Mouse (Mus musculus): ENCODE data around the gene Plscr3.
A peak's percentile ranks its signal among the peaks of the same experiment; 100 is the strongest.

Plscr3 gene

DNA sequence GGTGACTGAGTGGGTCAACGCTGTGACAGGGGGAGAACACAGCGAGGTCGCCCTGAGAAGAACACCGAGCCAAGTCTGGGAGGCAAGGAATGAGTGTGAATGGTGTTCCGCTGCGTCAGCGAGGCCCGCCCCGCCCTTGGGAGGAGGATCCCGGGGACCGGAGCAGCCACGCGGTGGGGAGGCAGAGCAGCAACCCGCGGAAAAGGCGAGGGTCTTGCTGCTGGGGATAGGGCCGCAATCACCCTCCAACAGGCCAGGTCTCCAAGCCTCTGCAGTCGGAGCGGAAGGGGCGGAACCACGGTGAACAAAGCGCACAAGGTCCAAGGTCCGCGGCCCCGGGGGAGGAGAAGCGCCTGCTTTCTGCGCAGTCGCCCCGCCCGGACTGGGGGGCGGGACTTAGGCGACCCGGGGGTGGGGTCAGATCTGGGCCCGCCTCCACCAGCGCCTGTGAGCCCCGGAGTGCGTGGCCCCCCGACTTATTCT, at the start of gene Plscr3:
Plscr3 (plus strand) TSS at position 179 of the 483 bp plus-strand sequence.
- peak; percentile 88 for DNase-seq

DNA sequence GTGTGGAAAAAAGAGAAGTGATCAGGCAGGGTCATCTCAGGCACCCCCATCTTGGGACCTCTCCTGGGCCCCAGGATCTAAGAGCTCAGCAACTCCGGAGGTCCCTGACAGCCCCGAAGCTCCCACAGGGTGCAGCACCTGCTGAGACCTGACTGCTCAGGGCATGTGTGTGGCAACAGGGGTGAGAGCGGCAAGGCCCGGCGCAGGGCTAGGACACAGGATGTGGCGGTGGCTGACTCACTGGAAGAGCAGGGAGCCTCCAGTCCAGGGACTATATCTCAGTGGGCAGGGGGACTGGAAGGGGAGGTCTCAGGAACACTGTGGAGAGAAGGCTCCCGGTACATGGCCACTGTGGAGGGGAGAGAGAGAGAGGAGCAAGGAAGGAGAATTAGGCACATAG, 48.3 kb upstream of the Plscr3 start:
- DNase-seq = no peak

DNA sequence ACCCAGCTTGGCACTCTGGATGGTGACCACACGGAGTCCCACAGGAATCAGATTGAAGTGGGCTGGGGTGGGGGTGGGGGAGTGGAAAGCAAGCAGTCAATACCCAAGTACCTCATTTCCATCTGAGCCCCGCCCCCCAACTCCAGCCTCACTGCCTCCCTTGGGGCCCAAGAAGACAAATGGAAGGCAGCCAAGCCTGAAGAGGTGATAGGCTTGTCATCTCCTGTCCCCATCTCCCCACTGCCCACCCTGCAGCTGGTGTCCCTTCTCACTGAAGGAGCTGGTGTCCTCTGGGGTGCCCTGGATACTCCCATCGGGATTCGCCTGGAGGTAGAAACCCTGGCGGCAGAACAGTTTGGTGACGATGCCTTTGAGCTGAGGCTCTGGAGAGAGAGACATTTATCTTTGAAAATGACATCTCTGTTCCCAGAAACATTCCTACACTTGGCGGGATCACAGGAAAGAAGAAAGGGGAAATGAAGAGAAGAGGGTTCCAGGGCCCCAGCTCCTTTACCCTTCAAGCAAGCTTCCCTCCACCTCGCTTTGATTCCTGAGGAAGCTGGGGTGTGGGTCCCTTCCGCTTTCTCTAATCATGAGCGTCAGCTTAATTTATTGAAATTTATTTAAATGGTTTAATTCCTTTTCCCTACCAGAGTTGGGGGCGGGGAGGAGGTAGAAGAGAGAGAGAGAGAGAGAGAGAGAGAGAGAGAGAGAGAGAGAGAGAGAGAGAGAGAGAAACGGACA, 46.6 kb upstream of the Plscr3 start:
- no peak for DNase-seq

GRCm38 (mm10) chr11:69800138-69800391, 46.1 kb upstream of the Plscr3 start:
- no peak for DNase-seq

DNA sequence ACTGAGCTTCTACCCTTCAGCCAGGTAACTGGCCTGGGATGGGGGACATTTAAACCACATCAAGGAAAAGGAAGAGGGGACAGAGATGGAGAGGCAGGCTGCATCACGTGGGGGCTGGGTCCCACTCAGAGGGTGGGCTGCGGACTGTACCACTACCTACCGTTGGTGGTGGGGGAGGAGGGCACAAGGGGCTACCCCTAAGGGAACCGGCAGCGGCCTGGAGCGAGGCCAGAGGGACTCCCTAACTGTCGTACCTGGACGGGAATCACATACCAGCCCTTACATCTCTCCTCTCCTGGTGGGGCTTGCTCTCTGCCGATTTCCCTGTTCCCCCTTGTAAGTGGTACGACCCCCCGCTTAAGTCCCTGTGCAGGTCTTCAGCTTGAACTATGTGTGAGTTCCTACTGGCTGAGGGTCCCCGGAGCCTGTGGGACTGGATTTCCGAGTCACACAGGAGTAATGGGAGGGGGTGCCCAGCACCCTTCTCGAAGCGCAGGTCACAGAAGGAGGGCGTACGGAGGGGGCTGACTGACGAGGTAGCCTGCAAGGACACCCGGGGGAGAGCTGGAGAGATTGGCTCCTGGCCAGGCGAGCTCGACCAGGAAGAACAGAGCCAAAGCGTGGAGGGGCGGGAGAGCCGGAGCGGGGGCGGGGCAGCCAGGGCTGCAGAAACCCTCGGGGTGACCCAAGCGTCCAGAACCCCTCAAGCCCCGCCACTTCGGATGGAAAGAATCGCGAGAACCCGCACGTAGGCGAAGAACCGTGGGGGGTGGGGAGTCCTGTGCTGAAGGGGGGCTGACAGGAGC, 45.6 kb upstream of the Plscr3 start:
- no peak for DNase-seq

- DNase-seq = no peak
These were observed 44.7 kb upstream of the Plscr3 start, which contains the start of gene Fgf11 for GRCm38 (mm10) chr11:69801379-69801977. Gene Fgf11, minus strand, starts transcription at chr11:69801857.

- peak; percentile 48 for DNase-seq
These were observed 43.5 kb upstream of the Plscr3 start for GRCm38 (mm10) chr11:69802648-69803105.

DNA sequence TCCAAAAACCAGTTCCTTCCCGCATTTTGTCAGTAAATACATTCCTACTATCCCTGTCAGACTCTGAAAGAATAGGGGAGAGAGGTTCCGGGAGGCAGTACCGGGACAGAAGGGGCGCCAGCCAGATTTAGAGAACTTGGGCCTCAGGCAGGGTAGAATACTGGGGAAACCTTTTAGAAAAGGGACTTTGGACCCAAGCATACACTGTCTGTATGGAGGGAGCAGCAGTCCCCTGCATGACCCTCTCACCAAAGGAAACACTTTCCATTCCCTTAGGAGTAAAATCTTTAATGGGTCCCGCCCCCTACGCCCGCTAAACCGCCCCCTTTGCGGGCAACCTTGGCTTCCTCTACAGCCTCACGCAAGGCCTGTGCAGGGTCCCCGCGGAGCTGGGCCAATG, 42.8 kb upstream of the Plscr3 start:
- DNase-seq = no peak

- DNase-seq = peak; percentile 44
These were observed 42.2 kb upstream of the Plscr3 start for GRCm38 (mm10) chr11:69803786-69804651.

DNA sequence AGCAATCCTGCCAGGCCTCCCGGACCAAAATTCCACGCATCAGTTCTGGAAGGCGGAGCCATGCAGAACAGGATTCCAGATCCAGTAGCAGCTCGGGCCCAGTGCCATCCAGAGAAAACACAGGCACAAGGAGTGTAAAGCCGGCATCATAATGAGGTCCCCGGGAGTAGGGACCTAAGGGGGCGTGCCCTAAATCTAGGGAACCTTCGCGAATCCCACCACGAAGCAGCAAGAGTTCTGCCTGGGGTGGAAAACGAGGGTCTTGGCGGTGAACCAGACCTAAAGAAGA, 41.6 kb upstream of the Plscr3 start:
- DNase-seq = no peak

DNA sequence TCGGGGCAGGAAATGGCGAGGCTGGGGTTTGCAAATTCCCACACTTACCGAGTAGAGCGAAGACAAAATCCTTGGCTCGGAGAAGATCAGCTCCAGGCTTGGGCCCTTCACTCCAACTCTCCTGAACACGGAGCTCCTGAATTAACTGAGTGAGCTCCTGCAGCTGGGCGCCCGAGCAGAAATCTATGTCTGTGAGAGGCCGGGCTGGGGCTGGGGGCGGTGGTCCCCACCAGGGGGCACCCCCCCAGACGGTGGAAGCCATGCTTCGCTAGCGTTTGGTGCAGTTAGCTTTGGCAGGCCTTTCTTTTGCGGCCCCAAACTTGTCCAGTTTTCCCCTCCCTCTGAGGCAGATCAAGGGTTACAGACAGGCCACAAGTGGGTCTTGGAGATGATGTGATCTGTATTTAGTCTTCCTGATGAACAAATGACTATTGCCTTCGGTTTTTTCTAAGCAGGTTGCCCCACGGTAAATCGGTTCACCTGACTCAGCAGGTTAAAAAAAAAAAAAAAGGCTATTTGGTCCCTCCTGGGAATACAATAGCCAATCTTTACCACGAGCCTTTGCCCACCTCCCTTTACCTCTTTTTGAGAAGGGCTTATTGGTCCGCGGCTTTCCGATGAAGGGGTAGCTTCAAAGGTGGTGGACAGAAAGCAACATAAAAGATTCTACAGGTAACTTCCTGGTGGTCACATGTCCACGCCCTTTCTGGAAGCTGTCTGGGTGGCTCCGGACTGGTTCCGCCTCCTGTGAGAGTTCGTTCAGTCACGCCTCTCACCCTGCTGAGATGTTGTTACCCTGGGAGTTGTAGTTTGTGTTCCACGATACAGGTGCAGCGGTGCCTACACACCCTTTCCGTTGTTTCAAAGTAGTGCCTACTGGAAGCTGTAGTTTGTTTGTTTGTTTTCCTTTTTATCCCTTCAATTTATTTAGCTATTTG, 40.9 kb upstream of the Plscr3 start, which contains the start of gene Tmem102:
Tmem102 (minus strand) TSS at position 653 of the 938 bp plus-strand sequence.
- no peak for DNase-seq

DNA sequence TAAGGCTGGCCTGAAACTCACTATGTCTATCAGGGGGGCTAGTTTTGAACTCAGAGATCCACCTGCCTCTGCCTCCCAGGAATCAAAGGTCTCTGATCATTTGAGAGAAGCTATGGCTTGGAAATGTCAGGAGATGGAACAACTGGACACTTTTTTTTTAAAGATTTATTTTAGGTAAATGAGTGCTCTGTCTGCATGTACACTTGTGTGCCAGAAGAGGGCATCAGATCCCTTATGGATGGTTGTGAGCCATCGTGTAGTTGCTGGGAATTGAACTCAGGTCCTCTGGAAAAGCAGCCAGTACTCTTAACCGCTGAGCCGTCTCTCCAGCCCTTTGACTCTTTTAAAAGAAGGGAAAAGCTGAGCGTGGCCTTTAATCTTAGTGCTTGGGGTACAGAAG, 39.8 kb upstream of the Plscr3 start:
- no peak for DNase-seq

DNA sequence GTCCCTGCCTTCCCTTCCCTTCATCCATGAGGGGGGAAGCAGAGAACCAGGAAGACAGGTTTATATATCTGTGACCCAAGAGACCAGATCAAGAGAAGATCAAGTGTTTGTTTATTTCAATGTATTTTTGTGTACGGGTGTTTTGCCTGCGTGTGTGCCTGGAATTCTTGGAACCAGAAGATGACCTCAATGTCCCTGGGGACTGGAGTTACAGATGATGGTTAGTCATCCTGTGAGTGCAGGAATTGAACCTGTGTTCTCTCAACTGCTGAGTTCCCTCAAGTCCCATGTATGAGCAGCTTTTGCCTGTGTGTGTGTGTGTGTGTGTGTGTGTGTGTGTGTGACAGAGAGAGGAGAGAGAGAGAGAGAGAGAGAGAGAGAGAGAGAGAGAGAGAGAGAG, 38.5 kb upstream of the Plscr3 start:
- DNase-seq = no peak

DNA sequence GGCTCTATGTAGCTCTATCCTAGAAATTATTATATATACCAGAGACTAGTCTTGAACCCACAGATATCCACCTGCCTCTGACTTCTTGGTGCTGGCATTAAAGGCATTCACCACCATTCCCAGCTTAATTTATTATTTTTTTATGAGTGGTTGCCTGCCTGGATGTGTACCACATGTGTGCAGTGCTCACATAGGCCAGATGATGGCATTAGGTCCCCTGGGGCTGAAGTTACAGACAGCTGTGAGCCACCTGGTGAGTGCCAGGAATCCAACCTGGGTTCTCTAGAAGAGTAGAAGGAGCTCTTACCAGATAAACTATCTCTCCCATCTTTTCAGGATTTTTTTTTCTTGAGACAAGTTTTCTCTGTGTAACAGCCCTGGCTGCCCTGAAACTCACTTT, 35.9 kb upstream of the Plscr3 start:
- no peak for DNase-seq

DNA sequence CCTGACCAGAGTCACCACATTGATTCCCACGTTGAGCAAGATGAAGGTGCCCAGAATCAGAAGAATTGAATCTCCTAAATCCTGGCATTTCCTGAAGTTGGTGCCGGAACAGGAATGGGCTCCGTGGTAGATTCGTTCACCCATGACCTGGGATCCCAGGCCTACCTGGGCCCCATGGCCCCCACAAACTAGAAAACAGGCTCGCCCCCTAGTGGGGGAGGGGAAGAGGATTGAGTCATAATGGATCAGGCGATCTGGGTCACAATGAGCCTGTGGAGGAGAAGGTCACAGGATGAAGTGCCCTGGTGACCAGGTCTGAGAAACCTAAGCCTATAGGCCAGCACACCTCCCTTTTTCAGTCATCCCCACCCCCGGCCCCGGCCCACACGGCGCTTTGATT, 31.0 kb upstream of the Plscr3 start, which contains the start of gene Gm39566:
Gm39566 (minus strand) TSS at position 144 of the 400 bp plus-strand sequence.
- no peak for DNase-seq

- no peak for DNase-seq
These were observed 29.7 kb upstream of the Plscr3 start for GRCm38 (mm10) chr11:69816520-69816919.

- DNase-seq = no peak
These were observed 27.8 kb upstream of the Plscr3 start, which contains the start of gene Spem2 for GRCm38 (mm10) chr11:69818365-69818764. Gene Spem2, minus strand, starts transcription at chr11:69818465.

DNA sequence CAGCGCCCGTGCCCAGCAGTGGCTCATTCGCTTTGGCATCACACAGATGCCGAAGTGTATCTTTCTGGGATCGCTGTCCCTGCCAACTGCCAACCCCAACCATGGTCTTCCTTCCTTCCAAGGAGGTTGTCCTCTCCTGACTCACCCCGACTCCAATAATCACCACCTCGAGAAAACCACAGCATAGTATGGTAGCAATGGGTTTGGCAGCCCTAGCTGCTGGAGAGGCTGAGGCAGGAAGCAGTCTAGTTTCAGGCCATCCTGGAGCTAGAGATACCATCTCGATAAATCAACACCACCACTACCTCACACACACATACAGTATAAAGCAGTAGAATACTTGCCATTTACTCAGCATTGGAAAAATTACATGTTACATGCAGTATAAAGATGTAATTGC, 27.3 kb upstream of the Plscr3 start:
- DNase-seq = no peak

GRCm38 (mm10) chr11:69822080-69822479, 24.1 kb upstream of the Plscr3 start, which contains the start of gene Spem1:
Gene Spem1, minus strand, starts transcription at chr11:69822180.
- DNase-seq = no peak

GRCm38 (mm10) chr11:69823456-69823855, 22.7 kb upstream of the Plscr3 start:
- DNase-seq = no peak

DNA sequence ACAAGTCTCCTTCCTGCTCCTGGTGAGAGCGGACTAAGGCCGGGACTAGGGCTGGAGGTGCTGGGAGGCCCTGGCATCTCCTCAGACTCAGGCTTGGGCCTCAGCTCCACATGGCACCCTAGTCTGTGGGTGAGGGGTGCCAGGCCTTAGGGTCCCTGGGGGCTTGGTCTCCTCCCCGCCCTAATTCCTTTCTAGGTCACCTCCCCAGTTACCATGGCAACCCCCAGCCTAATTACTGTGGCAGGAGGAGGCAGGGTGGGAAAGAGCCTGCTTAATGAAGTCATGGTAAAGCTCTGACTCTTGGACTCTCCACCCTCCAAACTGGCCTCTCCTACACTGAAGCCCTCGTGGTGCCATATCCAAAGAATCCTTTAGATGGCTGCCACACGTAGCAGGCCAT, 17.3 kb upstream of the Plscr3 start:
- no peak for DNase-seq

GRCm38 (mm10) chr11:69833554-69833953, 12.6 kb upstream of the Plscr3 start:
- DNase-seq = no peak

All from cerebellum, adult 8-10 months (tissue).